Mouse (Mus musculus) splenic B cell, adult 2 months (primary cell): Measurements from ENCODE around the gene Eaf1.

Experiments used
- DNase-seq: peaks from one replicate; pipeline ENCODE4 v3.0.0-alpha.2; 2011; ENCODE audit warnings: low read depth, low spot score
- H3K27me3 ChIP-seq: 2 replicates; pipeline ENCODE4 v1.6.1; 2012; ENCODE audit warnings: mild to moderate bottlenecking, low read length, moderate library complexity, mixed read lengths; ENCODE audit not compliant: control insufficient read depth, poor library complexity, insufficient read depth, severe bottlenecking
- H3K36me3 ChIP-seq: 2 replicates; pipeline ENCODE4 v1.6.1; 2012; ENCODE audit warnings: mild to moderate bottlenecking, low read length, moderate library complexity, mixed read lengths; ENCODE audit not compliant: control insufficient read depth, poor library complexity, insufficient read depth, severe bottlenecking

The Eaf1 gene

GRCm38 (mm10) chr14:31532656-31533055 is 38.5 kb downstream of the Eaf1 start:
- no peaks in the 10 kb centered on the region for H3K36me3 ChIP-seq
- no peaks in the 10 kb centered on the region for H3K27me3 ChIP-seq
- no peak for DNase-seq

DNA sequence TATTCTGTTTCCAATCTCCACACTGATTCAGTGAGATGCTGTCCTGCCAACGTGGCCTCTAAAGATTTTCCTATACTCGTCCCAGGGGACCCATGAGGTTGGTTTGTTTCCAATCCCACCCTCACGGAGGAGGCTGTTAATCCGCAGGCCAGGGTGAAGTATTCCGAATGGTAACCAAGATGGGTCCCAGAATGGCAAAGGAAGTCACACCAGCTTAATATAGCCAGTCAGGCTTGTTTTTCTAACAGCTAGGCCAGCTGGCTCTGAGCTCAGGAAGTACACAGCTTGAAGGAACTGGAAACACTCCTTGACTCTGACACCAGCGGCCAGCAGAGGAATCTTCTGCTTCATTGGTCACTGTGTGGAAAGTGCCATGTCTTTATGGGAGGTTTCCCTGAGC is 43.1 kb downstream of the Eaf1 start:
- Histone ChIP-seq H3K27me3 (no peaks in the 10 kb centered on the region), H3K36me3 (no peaks in the 10 kb centered on the region)
- peak; percentile 44 for DNase-seq

GRCm38 (mm10) chr14:31543885-31544442 is 49.8 kb downstream of the Eaf1 start:
- no peak for DNase-seq
- H3K27me3 ChIP-seq, result no peaks in the 10 kb centered on the region
- H3K36me3 ChIP-seq, result no peaks in the 10 kb centered on the region

DNA sequence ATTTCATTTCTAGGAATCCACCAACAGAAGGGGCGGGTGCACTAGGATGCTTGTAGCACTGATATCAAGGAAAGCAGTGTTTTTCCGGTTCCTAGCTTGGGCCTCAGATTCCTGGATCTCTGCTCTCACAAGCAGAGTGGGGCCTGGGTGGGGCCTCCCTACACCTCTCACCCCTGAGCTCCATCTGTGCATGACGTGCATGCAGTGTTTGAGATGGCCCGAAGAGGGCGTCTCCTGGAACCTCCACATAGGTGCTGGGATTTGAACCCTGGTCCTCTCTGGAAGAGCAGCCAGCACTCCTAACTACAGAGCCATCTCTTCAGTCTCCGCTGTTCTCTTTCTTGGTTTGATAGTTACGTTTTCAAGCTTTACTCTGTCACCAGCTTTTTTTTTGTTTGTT is 60.8 kb downstream of the Eaf1 start:
- H3K36me3 ChIP-seq, result no peaks in the 10 kb centered on the region
- DNase-seq, result no peak
- no peaks in the 10 kb centered on the region for H3K27me3 ChIP-seq

- Histone ChIP-seq H3K27me3 (no peaks in the 10 kb centered on the region), H3K36me3 (no peaks in the 10 kb centered on the region)
- DNase-seq, result peak; percentile 44
Measured at GRCm38 (mm10) chr14:31555963-31556434, 61.8 kb downstream of the Eaf1 start.

DNA sequence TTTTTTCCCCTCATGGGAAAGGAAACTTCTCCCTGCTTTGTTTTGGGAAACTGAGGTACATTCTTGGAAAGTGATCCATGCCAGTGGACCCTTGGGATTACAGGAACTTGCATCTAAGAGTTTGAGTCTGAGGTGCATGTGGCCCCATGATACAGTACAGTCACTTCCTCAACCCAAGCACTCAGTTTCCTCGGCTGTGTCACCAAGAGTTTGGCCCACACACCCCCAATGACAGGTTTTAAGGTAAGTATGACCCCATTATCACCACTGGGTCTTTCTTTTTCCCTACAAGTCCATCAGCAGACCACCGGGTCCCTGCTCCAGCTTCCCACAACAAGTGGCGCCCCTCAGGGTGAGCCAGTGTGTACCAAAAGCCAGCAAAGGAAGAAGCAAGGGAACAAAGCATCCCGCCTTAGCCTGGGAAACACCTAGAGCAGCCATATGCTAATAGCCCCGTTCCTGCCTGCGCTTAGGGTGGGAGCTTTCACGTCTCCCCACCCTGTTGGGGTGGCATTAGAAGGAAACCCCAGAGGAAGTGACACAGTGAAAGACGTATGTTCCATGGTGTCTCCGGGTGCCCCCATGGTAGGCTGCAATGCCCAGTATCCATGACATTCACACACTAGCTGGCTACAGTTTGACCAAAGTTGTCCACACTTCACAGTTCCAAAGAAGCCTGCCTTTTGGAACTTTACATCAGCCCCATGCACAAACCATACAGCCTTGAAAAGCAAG is 62.5 kb downstream of the Eaf1 start:
- no peak for DNase-seq
- Histone ChIP-seq H3K27me3 (no peaks in the 10 kb centered on the region), H3K36me3 (no peaks in the 10 kb centered on the region)

DNA sequence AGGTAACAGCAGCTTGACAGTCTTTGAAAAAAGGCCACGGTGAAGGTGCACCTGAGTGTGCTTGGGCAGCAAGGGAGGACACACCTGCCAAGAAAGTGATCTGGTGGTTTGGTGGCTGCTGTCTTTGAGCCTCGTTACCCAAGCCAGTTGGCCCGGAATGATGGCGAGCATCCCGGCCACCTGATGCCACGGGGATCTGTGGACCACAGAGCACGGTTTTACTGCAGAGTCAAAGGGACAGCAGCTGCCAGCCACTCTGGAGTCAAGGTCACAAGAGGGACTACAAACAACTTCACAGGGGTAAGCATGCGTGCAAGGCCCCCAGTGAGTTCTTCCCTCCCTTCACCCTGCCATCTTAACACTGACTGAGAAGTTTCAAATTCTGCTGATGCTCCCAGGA is 63.1 kb downstream of the Eaf1 start:
- DNase-seq, result no peak
- Histone ChIP-seq H3K36me3 (no peaks in the 10 kb centered on the region), H3K27me3 (no peaks in the 10 kb centered on the region)

DNA sequence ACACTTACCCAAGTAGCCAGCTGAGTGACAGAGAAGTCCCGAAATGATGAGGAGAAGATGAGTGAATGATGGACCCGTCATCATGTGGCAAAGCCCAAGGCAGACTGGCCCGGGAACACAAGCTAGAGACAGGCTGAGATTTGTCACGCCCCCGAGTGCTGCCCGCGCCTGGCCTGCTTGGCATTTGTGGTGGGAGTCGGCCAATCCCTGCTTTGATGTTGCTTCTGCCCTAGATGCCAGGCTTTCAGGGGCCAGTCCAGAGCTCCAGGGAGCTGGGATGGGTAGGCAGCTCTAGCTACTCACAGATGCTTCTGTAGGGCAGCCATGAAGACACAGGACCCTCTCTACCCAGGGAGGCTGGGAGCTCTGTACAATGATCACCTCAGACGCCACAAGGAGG is 63.6 kb downstream of the Eaf1 start:
- no peak for DNase-seq

GRCm38 (mm10) chr14:31559216-31559615 is 65.0 kb downstream of the Eaf1 start:
- no peak for DNase-seq
- Histone ChIP-seq H3K27me3 (no peaks in the 10 kb centered on the region), H3K36me3 (no peaks in the 10 kb centered on the region)

More for the DNA sequence above, 63.6 kb downstream of the Eaf1 start:
- no peaks in the 10 kb centered on the region for H3K36me3 ChIP-seq
- H3K27me3 ChIP-seq, result no peaks in the 10 kb centered on the region
